Mouse (Mus musculus) thymus, postnatal 14 days (tissue): Measurements from ENCODE around the gene Scp2.

Experiments used
- DNase-seq: peaks from one replicate; pipeline ENCODE4 v3.0.0; 2021

The Scp2 gene

DNA sequence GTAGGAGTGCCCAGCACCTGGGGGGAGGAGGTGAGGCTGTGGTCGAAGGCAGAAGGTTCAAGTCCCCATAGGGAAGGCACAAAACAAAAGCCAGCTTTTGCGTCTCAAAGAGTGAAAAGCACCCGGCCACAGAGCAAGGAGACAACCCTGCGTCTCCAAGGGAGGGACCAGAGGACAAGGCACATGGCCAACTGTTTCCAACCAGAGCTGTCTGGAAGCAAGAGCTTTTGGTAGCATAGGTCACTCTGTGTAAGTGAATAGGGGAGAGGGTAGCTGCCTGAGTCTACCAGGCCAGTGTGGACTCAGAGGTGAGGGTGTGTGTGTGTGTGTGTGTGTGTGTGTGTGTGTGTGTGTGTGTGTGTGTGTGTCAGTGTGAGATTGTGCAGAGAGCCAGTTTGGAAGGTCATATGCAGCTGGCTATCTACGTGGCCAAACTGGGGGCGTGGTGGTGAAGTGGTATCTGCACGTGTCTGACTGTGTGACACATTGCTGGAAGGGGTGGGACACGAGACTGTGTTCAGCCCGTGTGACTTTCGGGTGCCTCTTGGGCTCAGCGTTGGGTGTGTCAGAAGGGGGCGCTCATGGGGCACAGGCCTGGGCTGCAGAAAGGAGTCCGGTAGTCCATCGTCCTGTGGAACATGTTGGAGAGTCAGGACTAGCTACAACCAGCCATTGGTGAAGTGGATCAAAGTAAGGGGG lies 129.6 kb downstream of the Scp2 start:
- peak; percentile 37 for DNase-seq

DNA sequence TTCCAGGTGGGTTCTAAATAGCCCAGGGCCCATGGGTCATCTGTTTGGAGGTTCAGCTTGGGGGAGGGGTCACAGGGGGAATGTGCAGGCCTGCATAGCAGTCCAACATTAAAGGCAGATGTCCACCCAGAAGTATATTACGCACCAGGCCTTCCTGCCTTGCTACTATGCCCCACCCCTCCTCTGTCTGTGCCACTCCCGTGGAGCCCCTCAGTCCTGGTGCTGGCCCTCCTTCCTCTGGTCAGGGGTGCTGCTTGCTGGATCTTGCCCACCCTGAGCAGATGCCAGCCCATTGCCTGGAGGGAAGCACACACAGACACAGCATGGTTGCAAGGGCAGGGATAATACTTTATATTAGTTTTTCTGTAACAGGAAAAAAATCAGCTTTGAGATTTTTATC lies 130.3 kb downstream of the Scp2 start:
- no peak for DNase-seq

DNA sequence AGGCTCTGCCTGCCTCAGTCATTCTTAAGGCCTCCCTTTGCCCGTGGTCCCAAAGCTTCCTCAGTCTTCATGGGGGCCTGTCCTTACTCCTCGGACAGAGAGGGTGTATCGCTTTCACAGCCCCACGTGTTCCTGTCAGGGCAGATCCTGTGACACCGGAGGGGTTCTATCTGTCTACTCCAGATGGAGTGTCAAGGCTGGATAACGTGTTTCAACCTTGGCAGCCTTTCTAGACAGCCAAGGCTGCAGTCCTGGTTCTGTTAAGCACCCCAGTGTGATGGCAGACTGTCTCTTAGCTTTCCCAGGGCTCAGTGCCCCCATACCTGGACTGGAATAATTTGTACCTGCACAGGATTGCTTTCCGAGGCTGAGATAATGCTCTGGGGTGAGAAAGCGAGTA lies 136.3 kb downstream of the Scp2 start:
- DNase-seq, result no peak

DNA sequence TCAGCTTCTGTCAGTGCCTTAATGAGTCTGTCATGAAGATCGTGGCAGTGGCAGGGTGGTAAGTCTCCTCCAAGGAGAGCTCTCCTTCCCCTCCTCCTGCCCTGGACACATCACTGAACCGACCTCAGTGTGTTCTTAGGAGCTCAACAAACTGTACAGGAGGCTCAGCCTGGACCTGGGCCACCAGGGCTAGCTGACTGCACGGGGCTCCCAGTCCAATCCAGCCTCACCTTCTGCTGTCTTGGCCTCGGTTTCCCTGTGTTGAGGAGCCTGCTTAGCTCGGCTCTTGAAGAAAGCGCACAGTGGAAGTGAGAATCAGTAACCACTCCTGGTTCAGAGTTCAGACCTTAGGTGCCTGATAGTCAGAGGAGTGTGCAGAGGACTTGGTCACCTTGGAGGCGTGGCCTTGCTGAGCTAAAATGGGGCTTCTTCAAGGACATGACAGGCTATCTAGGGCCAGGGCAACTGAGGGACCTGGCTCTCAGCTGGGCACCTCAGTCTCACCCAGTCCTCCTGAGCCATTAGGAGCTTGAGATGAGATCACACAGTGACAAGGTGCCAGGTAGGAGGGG lies 137.2 kb downstream of the Scp2 start:
- no peak for DNase-seq

DNA sequence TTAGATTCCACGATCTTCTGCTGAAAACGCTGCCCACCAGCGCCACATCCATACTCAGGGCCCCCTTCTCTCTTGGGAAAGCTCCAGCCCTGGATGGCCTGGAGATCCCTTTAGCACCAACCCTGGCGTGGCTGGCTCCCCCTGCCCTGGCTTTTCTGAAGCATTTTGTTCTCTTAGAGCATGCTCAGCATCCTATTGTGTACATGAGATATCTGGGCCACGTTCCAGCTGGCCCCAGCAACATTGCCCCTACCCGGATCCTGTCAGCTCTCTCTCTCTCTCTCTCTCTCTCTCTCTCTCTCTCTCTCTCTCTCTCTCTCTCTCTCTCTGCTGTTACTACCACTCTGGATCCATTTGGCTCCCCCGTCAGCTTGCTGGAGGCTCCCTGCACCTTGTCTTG lies 139.5 kb downstream of the Scp2 start:
- no peak for DNase-seq

DNA sequence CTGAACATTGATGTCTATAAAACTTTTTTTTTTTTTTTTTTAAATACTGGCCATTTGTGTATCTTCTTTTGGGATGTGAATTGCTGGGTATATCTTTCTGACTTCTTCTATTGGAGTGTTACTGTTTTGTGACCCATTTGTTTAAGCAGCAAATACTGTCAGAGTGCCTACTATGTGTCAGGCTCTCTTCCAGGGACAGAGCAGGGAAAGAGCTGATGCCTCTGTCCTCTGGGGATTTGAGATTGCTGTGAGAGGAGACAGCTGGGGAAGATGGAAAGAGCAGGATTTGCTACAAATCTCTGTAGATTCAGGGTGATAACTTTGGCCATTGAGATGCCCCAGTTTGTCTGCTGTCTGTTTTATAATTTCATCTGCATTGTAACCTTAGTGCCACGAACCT lies 145.4 kb downstream of the Scp2 start:
- no peak for DNase-seq

DNA sequence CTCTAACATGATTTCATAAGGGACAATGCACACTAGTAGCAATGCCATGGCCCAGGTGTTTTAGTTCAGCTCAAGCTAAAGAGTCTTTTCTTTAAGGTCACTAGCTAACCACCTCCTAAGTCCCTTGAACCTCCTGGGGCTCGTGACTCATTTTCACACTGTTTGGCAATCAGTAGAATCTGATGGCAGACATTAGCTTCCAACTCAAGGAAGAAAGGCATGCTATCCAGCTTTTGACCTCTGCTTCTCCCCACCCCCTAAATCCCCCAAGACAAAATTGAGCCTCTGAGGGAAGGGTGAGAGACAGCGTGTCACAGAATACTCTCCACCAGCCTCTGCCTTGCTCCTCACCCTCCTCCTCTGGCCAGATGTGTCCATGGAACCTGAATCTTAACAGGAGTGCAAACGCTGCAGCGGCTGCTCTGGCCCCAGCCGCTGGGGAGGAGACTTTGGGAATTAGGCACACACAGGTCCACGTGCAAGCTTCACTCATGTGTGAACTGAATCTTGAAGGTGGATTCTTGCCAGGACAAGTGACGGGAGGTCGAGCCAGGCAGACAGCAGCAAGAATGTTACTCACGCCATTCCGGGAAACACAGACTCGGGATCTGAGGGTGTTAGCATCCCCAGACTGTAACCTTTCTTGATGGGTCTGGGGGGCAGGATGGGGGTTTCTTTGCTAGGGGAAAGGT lies 146.0 kb downstream of the Scp2 start:
- DNase-seq, result no peak

DNA sequence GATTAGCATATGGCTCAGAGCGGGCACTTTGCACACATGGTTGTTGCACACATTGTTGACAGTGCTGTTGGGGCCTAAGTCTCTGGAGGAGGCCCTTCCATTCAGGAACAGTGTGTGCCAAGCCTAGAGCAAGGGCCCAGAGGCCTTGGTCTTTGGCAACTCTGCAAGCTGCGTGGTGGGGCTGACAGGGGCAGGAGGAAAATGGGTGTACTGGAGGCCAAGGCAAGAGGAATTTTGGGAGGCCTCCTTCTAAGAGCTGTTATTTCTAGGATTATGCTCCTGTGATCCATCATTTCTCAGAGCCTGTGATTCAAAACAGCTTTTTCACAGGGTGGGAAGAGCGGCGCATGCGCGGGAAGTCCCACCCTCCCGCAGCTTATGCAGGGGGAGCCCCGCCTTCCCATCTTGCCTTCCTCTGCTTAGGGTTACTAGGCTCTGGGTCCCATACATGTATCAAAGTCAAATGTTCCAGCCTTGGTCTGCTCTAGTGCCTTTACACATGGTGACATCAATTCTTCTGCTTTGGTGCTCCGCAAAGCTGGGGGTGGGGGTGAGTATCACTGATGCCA lies 148.3 kb downstream of the Scp2 start:
- DNase-seq, result no peak

DNA sequence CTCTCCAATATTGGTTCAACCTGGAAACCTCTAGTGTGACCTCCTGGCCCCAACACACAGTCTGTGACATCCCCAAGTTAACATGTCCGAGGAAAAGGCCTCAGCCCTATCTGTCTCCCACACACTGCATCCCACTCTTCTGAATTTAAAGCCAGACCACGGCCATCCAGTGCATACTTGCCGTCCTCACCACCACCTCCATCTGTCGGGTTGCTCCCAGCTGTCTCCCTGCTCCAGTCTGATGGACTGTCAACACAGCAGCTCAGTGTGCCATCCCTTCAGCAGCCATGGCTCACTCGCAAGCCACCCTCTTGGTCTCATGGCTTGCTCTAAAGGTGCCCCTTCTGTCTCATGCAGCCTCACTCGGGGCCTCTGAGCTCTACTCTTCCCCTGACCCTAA lies 149.1 kb downstream of the Scp2 start:
- no peak for DNase-seq

DNA sequence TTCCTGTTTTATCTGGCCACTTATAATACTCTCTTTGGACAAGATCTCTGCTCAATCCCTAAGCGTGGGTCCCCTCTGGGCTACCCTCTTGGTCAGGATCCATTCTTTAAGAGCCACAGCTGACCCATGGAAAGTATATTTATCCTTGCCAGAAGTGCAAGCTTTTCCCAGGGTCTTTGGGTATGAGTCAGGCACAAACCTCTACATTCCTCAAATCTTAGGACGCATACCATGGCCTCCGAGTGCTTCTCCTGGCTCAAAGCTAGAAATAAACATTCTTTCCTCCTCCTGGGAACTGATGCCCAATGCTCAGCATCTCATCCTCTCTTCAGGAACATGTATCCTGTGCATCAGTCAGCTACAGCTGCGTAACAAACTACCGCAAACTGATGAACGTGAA lies 149.8 kb downstream of the Scp2 start:
- DNase-seq, result no peak
